Mouse (Mus musculus): Measurements from ENCODE around the gene Cdc20. TPM values are rescaled to one million over a fixed set of nuclear protein-coding genes. Genes with fewer than 3 reads are reported as not detected.

Gene Cdc20
- total RNA-seq (2021) = under 1 TPM; 0.57 to 0.61 TPM
- long read RNA-seq, partial matches to known transcripts = 0 of 1 reads
- long read RNA-seq, other reads (novel, unspliced or antisense) = 0 of 1 reads

DNA sequence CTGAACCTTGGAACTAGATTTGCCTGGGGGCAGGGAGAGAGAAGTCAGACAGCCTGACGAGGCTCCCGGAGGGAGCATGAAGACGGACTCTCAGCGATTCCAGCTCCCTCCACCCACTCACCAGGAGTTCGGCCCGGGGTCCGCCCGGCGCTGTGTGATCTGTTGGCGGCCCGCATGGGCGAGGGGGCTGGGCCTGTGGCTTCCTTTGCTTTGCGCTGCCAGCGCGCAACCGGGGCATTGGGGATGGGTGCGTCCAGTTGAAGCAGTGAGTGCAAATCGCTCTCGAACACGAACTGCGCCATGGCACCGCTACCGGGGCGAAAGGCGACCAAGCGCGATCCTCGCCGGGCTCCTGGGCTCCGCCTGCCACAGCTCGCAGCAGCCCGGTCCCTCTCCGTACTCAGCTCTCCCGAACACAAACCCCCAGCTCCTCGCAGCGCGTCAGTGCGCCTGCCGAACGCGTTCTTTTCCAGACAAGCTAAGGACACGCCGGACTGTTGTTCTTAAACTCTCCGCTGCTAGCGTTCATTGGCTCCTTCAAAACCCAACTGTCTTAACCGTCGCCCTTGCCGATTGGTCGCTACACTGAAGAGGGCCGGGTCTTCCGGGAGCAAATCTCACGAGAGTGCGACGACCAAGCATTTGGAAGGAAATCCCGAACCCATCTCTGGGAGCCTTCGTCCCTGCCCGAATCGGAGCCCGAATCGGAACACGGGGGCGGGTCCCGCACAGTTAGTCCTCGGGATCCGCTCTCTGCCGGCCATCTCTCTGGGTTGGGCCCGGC, at the start of gene Cdc20:
Gene Cdc20 (minus strand): TSS at position 533 of the 784 bp plus-strand sequence.
- peak; percentile 82 to 91 for DNase-seq (ENCODE audit: low spot score in 2 of 2)

DNA sequence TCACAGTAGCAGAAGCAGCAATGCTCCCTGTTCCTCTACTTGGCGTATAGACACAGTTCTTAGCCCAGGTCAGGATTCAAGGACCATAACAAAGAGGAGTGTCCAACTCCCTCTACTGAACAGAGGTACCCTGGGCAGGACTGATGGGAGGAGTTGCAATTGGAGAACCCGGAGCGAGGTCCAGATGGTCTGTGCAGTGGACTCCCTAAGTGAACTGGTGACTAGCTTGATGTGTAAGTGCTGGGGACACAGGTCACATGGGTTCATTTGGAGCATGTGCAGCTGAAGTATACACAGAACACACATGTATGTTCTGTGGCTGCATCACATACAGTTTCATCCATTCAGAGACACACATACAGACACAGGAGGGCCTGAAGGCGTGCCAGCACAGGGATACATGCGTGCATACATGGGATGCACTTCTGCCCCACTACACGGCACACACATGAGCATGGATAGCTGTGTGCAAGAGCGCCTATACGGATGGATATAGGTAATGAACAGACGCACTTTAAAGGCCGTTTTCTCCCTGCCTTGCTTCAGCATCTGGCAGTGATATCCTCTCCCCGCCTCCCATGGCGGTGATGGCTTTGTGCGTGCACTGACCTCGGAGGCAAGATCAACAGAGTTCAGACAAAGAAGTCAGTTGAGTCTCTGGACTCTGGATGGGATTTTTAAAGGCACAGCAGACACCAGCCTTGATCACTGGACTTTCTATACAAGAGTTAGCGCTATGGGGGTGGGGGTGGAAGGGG, 39.8 kb upstream of the Cdc20 start:
- DNase-seq (ENCODE audit: low spot score in 2 of 2) = no peak

DNA sequence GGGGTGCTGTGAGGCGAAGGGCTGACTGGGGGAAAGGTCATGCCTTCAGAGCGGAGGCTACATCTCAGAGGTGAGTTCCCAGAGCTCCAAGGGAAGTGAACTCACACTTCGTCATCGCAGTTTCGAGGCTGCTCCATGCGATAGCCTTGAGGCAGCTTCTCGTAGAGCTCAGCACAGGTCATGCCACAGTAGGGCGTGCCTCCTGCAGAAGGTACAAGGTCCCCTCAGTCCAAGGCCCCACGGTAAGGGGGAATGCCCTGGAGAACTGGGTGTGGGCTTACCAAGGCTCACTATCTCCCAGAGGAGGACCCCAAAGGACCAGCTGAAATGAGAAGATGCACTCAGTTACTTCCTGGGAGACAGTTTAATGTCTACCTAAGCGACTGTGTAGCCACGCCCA, 35.5 kb upstream of the Cdc20 start:
- no peak for DNase-seq (ENCODE audit: low spot score in 2 of 2)

DNA sequence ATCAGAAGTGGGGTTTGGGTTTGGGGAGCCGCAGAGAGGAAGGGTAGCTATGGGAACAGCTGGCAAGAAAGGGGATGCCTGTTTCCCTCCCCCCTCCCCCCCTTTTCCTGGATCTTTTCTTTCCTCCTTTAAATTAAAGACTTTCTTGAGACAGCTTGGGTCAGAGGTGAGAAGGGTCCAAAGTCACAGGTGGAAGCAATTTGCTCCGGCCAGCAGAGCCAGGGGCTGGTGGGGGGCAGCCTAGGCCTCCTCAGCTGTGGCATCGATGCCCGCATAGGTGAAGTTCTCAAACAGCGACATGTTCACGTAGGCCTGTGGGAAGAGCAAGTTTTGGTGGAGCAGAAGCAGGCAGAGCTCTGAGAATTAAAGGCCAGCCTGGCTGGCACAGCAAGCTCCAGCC, 34.1 kb upstream of the Cdc20 start:
- no peak for DNase-seq (ENCODE audit: low spot score in 2 of 2)

DNA sequence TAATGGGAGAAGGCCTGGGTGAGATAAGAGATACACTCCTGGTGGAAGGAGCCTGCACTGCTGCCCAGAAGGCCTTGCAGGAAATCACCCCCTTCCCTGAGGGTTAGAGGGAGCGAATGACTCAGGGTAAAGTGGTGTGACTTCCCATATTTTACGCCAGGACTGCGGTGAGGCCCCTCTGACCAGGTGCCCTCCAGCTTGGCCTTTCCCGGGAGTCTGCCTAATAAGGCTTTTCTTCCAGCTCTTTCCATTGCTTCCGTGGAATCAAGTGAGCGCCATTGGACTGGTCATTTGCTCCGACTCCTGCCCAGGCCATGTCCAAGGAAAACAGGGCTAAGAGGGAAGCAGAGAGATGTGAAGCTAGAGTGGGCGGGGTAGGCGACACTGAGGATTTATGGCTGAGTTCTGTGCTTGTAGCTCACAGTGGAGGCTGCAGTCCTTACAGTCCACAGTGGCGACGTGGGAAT, 28.6 kb upstream of the Cdc20 start:
- DNase-seq (ENCODE audit: low spot score in 2 of 2) = no peak

DNA sequence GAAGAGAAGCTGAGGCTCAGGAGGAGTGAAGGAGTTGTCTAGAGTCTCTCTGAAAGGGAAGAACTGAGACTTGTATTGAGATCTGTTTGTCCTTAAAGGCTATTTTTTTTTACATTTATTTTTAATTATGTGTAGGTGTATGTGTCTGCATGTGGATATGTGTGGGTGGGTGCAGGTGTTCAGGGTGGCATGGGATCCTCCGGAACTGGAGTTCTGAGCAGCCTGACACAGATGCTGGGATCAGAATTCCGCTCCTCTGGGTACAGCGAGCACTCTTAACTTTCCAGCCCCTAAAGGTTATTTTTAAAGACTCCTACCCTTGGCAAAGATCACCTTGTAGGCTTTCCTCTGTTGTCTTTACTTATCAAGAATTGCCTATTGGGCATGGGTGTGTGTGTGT, 27.8 kb upstream of the Cdc20 start:
- DNase-seq (ENCODE audit: low spot score in 2 of 2) = peak in 1 of 2 experiments; percentile 10

DNA sequence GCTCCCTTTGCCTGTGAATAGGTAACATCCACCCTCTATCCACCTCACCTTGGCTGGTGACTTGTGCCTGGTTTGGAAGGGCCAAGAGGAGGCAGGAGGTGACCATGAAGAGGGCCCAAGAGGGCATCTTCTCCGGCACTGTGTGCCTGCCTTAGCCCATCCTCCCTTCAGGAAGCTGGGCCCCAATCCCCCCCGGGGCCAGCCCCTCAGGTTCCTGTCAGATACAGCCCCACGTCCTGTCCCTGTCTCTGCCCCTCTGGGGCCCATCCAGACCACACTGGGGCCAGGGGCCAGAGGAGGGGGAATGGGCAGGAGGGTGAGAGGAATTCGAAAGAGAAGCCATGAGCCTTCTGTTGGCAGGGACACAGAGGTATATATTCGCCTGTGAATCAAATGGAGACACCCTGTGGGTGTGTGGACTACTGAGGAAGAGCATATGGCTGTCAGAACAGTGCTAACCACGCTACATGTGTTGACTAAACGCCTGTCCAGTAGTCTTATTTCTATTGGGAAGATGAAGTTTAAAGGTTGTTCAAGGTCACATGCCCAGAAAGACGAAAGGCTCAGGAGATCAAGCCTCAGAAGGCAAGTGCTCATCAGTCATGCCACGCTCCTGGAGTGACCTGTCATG, 20.3 kb upstream of the Cdc20 start, which contains the start of gene Mpl:
Gene Mpl (minus strand): TSS at position 169 of the 631 bp plus-strand sequence.
- DNase-seq (ENCODE audit: low spot score in 2 of 2) = peak in 1 of 2 experiments; percentile 13

DNA sequence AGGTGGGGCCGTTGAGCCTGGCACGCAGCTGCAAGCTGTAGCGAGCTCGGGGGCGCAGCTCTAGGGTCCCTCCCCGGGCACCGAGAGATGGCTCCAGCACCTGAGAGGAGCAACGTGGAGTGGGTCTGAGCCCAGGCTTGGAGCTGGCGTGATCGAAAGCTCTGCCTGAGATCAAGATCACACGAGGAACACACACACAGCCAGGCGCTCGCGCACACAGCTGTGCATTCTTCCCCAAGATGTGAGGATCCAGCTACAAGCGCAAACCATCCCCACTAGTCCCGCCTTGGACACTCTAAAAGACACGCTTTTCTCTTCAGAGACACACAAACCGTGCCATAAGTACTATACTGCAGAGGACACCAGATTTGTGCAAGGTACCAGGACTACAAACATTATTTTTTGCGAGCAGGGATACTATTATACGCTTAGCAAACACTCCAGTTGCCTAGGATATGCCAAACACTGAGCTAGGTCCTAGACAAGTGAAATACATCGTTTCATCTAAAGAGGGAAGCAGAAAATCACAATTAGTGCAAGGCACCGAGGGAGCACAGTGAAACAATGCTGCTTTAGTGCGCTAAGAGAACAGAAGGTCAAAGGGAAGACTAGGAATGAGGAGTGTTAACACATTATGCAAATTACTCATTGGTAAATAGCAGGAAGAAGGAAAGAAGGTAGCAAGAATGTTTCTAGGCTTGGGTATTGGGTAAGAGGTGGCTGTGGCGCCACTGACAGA, 9.4 kb upstream of the Cdc20 start:
- DNase-seq (ENCODE audit: low spot score in 2 of 2) = peak in 1 of 2 experiments; percentile 16

DNA sequence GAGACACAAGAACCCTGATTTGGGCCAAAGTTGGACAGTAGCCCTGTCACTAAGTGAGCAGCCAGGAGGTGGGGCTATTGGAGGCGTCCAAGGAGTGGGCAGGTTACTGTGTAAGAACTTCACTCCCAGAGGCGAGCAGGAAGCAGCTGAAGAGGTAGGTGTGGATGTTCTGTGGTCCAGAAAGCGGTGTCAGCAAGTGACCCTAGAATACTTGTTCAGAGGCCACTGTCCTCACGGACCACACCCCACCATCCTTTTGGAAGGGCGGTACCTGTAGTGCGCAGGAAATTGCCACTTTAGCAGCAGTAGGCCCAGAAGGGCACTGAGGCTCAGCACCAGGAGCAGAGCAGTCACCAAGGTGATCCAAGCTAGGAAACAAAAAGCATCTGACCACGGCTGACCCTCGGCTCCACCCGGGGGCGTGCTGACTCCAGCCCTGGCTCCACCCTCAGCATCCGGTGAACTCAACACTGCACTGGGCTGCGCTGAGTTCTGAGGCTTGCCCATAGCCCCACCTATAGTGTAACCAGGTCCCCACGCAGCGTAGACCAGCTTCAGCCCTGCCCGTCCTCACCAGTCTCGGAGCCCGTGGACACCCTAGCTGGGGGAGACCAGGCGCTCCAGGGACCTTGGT, 8.7 kb upstream of the Cdc20 start:
- DNase-seq (ENCODE audit: low spot score in 2 of 2) = peak in 1 of 2 experiments; percentile 20

DNA sequence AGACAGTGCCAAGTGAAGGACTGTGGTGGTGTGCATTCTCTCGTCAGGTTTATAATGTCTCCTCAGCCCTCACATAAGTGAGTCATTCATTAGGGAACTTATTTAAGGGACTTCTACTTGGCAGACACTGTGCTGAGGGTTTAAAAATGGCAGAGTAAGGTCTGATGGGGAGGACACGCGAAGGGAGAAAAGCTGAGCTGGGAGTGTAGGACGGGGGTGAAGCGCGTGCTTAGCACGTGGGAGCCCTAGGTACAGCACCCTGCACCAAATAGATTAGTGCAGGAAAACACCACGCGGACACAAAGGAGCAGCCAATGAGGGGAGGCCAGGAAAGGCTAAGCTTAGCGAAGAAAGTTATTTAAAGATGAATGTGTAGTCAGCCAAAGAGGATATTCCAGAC, 7.9 kb upstream of the Cdc20 start:
- no peak for DNase-seq (ENCODE audit: low spot score in 2 of 2)

DNA sequence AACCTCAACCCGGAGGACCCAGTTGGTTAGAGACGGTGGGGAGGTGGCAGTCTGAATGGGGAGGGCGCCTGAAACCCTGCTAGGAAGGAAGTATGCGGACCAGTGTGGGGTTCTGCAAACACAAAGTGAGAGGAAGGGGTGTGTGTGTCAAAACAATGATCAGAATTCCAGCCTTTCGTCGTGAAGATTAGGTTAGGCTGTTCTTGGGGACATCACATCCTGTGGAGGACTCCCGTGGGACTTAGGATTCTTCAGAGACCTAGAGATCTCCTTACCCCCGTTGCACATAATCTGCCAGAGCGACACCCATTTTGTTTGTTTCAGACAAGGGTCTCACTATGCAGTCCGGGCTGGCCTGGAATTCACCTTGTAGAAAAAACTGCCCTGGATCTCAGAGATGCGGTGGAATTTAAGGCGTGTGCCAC, 689 bp upstream of the Cdc20 start:
- no peak for DNase-seq (ENCODE audit: low spot score in 2 of 2)

DNA sequence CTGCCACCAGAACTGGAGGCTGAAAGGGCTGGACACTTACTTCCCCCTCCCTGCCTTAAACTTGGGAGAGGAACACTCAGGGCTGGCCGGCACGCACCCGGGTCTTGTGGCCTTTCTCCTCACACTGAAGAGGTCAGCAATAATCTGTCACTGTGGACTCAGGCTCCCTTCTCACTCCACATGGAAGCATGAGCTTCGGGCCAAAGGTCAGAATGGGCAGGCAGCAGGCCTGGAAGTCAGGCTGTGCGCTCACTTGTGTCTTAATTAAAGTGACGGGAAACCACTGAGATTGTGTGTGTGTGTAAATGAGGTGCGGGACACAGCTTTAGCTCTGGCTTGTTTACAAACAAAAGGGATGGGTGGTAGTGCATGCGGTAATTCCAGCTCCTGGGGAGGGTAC, 4.8 kb downstream of the Cdc20 start:
- DNase-seq (ENCODE audit: low spot score in 2 of 2) = no peak

DNA sequence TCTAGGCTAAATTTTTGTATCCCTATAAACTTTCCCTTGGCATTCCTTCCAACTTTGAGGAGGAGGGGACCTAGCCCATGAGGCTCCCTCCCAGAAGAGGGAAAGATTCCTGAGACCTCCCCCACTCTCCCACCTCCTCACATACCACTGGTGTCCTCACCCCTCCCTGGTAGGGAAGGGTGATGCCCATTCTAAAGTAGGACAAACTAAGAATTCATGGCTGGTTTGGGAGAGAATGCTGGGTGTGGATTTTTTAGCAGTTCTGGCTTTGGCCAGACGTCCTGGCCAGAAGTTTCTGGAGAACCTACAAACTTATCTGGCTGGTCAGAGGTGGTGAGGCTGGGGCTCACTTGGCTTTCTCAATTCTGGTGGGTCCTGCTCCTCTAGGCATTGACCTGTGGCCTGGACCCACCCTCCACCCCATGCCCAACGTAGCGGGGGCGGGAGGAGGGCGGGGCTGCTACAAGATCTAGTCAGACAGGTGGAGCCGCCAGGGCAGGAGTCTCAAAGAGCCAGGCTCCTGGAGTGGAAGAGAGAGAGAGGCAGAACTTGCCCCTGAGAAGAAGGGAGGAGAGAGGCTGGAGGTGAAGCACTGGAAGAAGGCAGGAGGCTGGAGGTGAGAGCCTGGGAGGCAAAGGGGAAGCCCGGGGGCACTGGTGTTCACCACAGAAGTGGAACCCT, 7.8 kb downstream of the Cdc20 start:
- DNase-seq (ENCODE audit: low spot score in 2 of 2) = no peak

DNA sequence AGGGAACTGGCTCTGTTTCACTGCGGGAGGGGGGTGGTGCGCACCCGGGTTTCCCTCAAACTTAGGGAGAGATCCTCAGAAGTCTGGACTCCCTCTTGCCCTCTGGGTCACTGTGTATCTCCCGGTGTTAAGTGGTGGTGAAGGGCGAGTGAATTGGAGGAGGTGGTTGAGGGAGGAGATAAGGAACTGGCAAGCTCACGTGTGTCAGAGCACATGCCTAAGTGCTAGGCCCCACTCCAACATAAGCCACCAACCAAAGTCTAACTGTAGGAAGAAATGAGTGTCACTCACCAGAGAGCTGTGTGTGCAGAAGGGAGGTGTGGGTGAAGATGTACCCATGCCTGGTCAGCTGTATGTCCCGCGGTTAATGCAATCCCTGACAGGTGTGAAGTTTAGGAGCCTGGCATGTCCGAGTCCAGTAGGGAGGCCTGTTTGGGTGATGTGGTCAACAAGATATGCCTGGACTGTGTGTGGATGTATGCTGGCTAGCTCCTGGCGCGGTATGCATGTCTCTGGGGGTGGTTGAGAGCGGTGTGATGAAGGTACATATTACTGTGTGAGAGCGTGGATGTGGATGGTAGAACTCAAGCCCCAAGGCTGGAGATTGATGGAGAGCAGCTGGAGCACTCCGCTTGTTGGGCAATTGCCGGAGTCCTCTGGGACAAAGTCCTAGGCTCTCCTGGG, 8.5 kb downstream of the Cdc20 start:
- DNase-seq (ENCODE audit: low spot score in 2 of 2) = no peak

DNA sequence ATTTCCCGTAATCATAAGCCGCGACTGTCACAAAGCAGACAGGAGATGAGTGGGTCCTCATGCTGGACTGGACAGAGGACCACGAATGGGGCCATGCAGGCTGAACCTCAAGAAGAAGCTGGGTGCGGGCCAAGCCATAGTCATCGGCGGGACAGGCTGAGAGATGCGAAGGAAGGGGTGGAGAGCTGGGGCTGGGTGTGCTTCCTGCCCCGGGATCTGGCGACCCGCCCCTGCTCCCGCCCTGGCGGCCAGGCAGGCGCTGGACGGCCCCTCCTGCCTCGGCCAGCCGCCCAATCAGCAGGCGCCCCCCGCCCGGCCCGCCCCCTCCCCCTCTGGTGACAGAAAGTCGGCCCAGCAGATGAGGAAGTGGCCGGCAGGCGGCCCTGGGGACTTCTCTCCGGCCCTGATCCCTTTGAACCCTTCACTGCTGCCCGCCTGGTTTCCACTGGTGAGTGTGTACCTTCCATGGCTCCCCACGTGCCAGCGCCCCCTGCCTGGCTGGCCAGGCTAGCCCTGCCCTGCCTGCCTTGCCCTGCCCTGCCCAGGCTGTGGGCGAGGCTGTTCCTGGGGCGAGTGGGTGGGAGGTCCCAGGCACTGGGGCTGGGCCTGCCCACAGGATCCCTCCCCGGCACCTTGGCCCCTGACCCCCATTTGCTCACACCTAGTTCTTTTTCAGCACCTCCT, 9.2 kb downstream of the Cdc20 start, which contains the start of gene Elovl1:
Gene Elovl1 (plus strand): TSS at position 326 of the 684 bp plus-strand sequence.
- peak; percentile 54 to 71 for DNase-seq (ENCODE audit: low spot score in 2 of 2)

DNA sequence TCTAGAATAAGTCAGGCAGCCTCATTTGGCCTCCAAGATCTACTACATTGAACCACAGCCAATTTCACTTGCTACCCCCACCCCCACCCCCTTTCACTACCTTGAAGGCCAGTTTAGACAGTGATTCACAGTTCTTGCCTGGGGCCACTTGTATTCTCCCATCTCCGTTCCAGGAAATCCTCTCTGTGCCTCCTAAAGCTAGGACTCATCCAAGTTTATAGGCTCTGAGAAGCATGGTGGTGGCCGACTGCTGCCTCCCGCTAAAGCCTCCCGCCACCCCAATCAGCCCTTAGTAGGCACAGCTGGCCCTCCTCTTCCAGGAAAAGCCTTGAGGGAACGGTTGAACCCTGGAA, 9.8 kb downstream of the Cdc20 start:
- no peak for DNase-seq (ENCODE audit: low spot score in 2 of 2)

DNA sequence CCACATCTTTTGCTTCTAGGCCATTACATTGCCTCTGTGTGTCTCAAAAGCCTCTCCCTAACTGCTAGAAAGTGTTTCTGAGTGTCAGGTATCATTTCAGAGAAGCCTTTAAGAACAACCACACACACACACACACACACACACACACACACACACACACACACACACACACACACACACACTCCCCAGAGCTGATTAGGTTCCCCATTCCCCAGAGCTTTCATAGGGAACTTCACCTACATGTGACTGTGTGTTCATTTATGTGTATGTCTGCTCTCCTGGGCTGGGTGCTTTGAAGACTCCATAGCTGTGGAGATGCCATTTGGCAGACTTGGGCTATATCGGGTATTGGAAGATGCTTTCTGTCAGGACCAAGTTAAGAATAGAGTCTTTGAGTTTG, 11.8 kb downstream of the Cdc20 start:
- DNase-seq (ENCODE audit: low spot score in 2 of 2) = no peak

DNA sequence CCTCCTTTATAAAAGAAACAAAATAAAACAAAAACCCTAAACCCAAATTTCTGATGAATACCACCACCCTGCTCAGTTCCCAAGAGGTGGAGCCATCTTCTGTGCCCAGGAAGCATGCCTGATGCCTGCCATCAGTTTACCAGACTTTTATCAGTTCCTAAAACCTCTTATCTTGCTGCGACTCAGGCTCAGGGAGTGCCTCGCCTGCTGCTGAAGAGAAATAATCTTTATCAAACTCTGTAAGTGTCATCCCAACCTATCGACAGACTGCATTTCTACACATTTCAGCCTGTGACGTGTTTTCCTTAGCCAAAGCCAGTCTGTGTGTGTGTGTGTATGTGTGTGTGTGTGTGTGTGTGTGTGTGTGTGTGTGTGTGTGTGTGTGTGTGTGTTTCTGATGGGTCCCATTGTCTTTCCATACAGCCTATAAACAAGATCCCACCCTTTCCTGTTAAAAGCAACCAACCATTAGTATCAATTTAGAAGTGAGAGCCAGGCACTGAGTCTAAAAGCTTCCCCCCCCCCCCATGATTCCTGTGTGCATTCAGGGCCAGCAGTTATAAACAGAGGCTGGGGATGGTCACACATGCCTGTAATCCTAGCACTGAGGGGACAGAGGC, 12.5 kb downstream of the Cdc20 start:
- DNase-seq (ENCODE audit: low spot score in 2 of 2) = no peak
